Mouse (Mus musculus): ENCODE results near the gene Ick.
"Not testable (repeated sequence)": the region's sequence is repeated elsewhere in the genome, so short reads cannot be mapped to it uniquely, and the experiment has no call there.

The Ick gene

DNA sequence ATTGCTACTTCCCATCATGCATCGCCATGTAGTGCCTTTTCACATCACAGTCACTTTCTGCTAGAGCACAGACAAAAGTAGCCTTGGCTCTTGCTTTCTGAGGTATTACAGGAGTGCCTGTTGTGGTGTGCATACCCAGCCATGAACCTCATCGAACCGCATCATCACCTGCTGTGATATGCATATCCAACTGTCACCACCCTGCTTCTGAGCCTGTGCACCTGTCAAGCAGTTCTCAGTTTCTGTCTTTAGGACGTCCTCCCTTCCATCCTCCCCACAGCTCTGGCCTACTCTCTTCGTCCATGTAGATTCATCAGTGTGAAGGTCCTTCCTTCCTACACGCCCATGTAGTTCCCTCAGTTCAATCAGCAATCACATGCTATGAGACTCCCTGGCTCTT is 39.2 kb downstream of the Ick start:
- DNase-seq (ENCODE audit: low read depth, low spot score), result no peak

DNA sequence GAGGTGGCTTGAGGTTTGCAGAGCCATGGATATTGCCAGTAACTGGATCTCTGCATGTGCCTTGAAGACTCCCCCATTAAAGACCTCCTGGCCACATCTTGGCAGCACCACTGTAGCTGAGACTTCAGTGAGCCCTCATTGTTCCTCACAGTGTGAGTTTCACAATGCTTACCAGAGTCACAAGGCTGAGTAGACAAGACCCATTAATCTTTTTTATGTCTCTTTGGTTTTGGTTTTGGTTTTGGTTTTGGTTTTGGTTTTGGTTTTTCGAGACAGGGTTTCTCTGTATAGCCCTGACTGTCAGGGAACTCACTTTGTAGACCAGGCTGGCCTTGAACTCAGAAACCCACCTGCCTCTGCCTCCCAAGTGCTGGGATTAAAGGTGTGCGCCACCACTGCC is 40.8 kb downstream of the Ick start:
- not testable (repeated sequence) for DNase-seq (ENCODE audit: low read depth, low spot score)

DNA sequence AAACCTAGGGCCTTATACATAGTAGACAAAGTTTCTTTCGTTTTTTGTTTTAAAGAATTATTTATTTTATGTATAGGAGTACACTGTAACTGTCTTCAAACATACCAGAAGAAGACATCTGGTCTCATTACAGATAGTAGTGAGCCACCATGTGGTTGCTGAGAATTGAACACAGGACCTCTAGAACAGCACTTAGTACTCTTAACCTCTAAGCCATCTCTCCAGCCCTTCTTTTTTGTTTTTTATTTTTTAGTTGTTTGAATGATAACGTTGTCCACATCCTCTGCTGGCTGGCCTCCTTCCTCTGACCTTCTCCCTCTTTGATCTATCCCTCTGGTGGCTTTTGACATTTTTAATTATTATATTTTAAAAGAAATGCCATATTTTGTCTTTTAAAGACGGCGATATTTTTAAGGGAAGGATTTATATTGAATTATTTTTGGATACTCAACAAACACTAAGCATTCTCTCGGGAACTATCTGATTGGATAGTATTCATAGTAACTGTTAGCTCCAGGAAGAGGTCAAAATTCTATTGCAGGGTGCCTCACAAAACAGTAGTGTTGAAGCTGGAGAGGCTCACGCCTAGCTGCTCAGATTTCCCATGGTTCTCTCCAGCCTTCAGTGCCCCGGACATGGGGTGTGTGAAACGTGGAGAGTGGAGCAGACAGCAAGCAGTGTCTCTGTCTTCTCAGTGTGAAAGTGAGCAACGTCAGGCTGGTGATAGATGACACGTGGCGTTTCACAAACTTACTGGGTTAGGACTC is 45.4 kb downstream of the Ick start:
- DNase-seq (ENCODE audit: low read depth, low spot score), result no peak

DNA sequence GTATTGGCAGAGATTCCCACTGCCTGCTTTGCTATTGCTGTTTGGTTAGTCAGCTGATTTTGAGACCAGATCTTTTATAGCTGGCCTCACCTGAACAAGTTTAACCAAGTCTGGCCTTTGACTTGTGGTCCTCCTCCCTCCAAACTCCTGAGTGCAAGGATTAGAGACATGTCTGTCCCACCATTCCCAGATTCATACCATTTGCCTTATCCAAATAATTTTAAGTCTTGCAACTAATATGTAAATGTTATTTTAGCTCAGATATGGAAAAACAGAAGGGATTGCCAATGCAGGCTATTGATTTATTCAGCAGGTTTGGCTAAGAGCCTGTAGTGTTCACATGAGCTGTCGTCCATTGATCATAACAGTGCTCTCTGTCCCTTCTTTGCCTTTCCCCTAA is 48.2 kb downstream of the Ick start:
- DNase-seq (ENCODE audit: low read depth, low spot score), result no peak

DNA sequence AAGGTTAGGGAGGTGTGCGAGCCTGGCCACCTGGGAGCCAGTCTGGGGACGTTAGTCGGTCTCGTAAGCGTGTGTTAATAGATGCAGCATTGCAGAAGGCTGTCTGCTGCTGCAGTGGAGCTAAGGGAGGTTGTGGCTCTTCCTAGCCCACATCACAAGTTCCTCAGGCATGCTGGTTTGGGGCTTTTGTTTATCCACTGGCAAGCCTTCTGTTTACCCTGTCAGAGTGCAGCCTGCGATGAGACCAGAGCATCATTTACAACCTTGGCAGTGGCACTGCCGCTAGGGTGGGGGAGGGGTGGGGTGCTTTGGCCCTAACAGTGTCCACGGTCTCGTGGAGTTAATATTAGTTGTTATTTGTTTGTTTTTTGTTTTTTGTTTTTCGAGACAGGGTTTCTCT is 54.3 kb downstream of the Ick start:
- no peak for DNase-seq (ENCODE audit: low read depth, low spot score)

DNA sequence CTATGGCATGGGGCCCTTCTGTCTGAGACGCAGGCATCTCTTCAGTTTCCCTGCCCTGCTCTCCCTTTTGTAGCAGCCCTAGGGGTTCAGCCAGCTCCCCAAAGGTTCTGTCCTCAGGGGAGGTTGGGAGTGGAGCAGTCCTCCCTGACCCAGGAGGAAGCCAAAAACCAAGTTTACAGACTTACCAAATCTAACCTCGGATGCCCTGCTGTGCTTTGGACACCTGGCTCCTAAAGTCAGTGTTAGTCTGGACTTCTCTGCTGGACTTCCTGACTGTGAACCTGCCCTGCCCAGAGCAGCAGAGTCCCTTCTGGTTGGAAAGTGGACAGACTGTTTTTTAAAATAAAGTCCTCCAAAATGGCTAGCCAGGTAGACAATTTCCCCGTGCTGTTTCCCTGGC is 55.7 kb downstream of the Ick start:
- DNase-seq (ENCODE audit: low read depth, low spot score), result no peak

DNA sequence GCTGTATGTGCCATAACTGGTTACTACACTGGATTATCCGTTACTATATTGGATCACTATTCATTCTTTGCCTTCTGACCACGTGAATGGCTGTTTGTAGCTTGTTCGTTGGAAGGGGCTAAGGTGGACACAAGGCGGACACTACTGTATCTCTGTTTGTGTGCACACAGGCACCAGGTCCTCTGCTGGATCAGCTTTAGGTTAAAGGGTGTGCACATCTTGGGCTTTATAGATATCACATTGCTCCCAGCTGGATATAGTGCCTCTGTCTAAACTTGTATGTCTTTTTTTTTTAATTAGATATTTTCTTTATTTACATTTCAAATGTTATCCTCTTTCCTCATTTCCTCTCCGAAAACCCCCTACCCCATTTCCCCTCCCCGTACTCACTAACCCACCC is 56.5 kb downstream of the Ick start:
- no peak for DNase-seq (ENCODE audit: low read depth, low spot score)

DNA sequence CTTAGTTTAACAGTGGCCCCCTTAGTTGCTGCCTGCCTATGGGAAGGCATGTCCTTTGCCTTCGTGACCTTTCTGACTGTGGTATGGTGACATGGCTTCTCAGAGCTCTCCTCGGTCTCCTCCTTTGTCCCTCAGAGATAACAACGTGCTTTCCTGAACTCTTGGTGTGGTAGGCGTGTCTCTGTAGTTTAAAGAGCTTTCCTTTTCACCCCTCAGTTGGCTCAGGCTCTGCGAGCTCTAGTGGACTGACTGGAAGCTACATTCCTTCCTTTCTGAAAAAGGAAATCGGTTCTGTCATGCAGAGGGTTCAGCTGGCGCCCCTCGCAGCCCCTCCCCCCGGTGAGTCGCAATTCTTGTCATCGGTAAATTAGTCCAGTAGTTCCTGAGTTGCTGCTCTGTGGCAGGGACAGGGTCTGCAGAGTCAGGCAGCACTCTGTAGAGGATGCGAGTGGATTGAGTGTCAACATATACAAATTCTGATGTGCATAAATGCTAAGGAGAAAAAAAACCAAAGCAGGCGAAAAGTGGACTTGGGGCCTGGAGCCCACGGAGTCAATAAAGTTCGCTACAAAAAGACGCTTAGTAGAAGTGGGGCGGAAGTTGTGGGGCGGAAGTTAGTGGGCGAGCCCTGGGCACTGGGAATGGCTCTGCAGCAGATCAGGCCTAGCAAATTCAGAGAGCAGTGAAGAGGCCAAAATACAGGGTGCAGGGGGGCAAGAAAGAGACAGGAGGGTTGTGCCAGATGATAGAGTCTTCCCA is 57.9 kb downstream of the Ick start:
- DNase-seq (ENCODE audit: low read depth, low spot score), result no peak

DNA sequence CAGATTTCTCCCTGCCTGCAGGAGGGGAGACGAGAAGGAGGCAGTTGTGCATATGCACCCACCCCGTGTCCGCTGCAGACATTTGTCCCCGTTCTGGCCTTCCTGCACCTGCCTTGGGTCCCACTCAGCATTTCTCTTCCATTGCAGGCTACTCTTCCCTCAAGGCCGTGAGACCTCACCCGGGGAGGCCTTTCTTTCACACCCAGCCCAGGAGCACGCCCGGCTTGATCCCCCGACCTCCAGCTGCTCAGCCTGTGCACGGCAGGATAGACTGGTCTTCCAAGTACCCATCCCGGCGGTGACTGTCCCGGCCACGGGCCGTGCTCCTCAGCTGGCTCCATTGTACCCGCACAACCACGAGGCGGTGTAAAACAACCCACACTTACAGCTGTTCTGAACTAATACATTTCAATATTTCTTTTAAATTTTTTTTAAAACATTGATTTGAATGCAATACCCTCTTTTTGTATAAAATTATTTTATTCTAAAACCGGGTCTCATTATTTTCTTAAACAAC is 58.5 kb downstream of the Ick start:
- DNase-seq (ENCODE audit: low read depth, low spot score), result no peak

DNA sequence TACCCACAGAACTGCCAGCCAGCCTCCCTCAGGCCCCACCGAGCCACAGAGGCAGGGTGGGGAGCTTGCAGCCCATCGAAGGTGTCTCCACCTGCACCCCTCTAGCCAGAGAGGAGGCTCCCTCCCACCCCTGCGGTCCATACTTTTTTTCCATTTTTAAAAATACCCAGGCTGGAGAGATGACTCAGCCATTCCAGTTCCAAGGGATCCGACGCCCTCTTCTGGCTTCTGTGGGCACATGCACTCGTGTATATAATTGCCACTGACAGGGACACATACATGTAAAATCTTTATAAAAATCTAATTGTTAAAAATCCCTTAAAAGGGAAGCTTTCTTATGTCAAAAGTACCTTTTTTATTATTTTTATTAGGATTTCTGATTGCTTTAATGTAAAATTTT is 59.9 kb downstream of the Ick start:
- DNase-seq (ENCODE audit: low read depth, low spot score), result no peak

DNA sequence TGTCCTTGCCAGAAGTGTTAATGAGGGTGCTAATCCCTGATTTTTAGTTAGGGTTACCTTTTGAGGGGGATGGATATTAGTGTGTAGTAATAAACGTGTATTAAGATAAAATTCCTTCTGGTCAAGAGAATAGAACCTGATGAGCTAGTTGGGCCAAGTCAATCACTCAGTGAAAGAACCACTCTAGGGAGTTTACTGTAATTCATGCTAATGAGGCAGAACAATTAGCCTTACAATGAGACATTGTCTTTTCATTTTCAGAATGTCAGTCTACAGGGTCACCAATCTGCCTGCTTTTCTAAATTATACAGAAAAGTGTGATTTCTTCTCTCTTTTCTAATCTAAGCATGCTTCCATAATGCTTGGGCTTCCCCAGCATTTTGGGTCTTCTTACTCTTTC is 65.0 kb downstream of the Ick start:
- no peak for DNase-seq (ENCODE audit: low read depth, low spot score)

DNA sequence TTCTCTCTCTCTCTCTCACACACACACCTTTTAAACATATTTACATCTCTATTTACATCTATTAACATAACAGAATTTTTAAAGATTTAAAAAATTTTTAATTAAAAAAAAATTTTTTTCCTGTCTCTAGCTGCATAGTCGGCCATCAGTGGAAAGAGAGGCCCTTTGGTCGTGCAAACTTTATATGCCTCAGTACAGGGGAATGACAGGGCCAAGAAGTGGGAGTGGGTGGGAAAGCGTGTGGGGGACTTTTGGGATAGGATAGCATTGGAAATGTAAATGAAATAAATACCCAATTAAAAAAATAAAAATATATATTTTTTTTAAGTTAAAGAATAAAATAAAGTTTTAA is 65.9 kb downstream of the Ick start:
- DNase-seq (ENCODE audit: low read depth, low spot score), result not testable (repeated sequence)

DNA sequence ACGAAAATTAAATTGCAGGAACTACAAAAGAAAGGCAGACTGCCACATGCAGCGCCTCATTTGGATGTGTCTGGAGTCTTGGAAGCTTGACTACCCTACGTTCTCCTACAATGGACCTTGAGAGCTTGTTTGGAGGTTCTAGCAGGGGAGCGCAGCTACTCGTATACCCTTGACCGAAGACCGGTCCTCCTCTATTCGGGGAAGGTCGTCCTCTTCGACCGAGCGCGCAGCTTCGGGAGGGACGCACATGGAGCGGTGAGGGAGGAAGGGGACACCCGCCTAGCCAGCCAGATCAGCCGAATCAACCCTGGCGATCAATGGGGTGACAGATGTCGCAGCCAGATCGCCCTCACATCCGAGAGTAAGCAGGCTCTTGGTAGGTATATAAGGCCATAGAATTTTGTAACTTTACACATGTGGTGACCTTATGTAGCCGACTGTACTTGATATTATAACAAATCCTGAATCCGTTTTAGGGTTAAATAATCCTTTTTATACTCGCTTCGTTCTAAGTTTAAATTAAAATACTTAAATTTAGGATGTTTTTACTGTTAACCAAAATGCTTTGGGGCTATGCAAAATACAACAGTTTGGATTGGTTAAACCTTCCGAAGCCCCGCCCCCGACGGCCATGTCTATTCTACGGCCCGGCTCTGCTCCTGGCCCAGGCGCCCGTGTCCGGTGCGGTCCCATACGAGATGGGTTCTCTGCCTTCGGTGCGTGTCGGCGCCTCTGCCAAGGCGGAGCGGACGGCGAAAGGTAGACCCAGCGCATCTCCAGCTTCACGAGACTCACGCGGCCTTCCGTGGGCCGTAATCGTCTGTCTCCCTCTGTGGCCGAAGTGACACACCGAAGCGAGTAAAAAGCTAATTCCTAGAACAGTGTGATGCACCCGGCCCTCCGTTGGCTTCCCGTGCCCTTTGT is 66.5 kb downstream of the Ick start:
- DNase-seq (ENCODE audit: low read depth, low spot score), result no peak

DNA sequence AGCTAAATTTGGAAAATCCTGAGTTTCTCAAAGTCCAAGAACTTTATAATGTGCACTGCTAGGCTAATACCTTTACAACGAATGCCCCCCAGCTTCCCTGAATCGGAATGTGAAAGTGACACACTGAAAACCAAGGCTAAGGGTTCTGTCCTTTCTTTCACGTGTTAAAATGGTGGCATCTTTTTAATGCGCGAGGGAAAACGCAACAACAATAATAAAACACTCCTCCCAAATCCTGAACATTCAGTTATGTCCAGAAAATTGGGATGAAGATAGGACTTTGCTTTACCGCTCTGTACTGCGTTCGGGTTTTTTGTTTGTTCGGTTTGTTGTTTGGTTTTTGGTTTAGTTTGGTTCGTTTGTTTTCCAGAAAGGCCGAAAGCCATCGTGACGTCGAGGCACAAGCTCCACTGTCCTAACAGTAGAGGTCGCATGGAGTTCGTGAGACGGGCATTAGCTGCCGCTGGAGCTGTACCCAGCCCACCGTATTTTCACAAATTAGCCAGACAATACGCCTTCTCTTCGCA is 67.3 kb downstream of the Ick start:
- DNase-seq (ENCODE audit: low read depth, low spot score), result no peak

DNA sequence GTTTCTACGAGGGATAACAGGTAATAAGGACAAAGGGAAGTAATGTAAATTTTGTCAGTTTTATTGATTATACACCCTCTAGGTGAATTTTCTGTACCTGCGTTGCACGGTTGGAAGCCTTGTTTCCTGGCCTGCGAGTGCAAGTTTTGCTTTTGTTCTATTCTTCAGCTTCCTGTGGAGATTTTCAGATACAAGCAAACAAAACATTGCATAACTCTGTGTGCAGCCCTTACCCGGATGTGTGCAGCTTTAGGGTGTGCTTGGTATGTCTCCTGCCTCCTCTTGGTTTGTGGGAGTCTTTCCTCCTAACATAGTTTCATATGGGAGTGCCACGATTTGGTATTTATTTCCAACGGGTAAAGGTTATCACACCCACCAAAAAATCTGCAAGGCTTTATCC is 67.8 kb downstream of the Ick start:
- no peak for DNase-seq (ENCODE audit: low read depth, low spot score)

DNA sequence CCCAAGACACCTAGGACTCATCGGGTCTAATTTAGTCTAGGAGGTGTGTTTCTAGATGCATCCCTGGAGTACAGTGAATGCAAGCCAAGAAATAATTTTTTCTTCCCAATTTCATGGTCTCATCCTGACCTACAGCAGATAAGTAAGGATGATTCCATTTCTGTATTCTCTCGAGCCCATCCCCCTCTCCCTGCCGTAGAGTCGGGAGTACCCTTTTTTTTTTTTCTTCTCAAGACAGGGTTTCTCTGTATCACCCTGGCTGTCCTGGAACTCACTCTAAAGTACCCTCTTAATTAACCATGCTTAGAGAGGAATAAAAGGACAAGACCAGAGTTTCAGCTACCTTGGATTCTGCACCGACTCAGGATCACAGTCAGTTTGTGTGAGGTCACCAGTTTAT is 69.2 kb downstream of the Ick start:
- no peak for DNase-seq (ENCODE audit: low read depth, low spot score)

DNA sequence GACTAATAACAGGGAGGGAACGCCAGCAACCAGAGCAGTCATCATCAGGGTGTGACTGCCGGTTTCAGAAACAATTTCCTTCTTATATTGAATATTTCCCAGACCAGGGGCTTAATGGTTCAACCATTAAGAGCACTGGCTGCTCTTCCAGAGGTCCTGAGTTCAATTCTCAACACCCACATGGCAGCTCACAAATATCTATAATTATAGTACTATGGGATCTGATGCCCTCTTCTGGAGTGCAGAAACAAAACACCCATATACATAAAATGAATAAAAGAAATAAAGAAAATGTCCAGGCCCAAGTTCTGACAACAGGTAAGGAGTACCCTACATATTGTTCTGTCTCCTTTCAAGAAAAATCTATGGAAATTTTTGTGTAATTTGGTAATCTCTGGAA is 70.1 kb downstream of the Ick start:
- no peak for DNase-seq (ENCODE audit: low read depth, low spot score)

DNA sequence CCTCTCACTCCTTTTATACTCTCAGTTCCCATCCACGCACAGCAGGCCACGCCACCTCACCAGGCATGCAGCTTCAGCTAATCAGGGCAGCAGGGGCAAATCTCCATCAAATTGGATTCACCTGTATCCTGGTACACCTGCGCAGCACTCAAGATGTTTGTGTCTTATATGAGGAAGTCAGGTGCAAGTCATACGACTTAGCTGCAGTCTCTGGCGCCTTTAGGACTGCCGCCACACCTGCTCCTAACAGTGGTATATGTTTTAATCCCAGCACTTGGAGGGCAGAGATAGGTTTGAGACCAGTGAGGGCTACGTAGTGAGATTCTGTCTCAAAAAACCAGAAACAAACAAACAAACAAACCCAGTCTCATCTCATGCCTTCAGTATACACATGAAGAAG is 73.5 kb downstream of the Ick start, which contains the start of gene Gsta4:
Gene Gsta4 (plus strand): TSS at position 301 of the 400 bp plus-strand sequence.
- DNase-seq (ENCODE audit: low read depth, low spot score), result not testable (repeated sequence)

DNA sequence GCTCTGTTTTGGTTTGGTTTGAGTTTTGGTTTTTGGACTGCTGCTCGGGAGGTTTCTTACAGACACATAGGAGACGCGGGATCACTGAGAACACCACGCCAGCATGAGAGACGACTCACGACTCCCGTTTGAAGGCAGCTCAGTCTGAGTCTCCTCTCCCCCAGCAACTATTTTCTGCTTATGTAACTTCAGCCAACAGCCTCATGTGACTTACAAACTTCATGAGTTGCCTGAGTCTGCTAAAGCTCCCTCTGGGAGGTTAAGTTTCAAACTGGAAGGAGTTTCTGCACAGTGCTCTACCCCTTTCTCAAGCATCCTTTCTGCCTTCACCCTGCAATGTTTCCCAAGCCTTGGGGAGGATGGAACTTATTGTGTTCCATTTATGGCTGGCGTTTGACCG is 76.7 kb downstream of the Ick start:
- DNase-seq (ENCODE audit: low read depth, low spot score), result no peak

DNA sequence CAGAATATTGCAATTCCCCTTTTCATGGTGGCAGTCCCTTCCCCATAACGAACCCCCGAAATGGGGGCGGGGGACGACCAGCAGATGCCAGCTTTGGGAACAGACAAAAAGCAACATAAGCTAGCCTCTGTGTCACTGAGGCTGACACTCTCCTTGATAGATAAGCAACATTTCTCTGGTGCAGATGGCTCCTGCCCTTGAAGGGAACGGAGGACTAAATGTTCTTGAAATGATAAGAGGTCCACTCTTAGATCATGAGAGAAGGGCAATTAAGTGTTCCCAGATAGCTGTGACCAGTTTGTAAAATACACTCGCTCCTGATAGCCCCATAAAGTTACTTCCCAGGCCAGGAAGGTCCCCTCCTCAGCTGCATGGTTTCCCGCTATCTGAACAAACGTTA is 79.9 kb downstream of the Ick start:
- no peak for DNase-seq (ENCODE audit: low read depth, low spot score)

Measured in WW6 (cell line).